Mouse (Mus musculus) liver, adult 2 months (tissue): Measurements from ENCODE around the gene Pomt2.

Experiments
- CTCF ChIP-seq: fragments of 200-500 bp; IDR thresholded peaks from 2 replicates; pipeline ENCODE4 v1.5.1; 2011; ENCODE audit warnings: low read depth, low read length, control low read depth
- POLR2A ChIP-seq: fragments of 200-500 bp; IDR thresholded peaks from 2 replicates; pipeline ENCODE4 v1.6.1; 2011; ENCODE audit warnings: low read length, control low read depth; ENCODE audit not compliant: insufficient read depth; ENCODE audit errors: extremely low read depth

- TF ChIP-seq POLR2A (no peak), CTCF (no peak)
These were observed 43.0 kb downstream of the Pomt2 start for GRCm38 (mm10) chr12:87104796-87105195.
